Mouse (Mus musculus): ENCODE measurements around the gene Erich4.

DNA sequence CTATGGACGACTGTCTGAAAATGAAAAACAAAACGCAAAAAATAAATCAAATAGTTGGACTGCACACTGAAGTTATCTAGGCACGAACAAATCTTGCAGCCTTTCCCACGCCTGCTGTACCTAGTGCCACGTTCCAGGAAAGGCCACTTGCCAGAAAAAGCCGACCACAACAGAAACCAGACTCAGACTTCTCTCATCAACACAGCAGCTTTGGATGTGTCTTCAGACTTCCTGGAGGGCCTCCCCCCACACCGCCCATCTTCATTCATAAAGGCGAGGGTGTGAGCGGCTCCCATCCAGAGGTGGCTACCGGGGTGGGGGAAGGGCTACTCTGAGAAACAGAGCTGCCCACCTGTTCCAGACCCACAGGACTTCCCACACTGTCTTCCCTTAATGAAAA is 28.4 kb upstream of the Erich4 start:
- TF ChIP-seq CTCF (IDR thresholded peaks at IDR 0.05; ENCODE audit: low read depth) = no peak
- TF ChIP-seq EP300 (IDR thresholded peaks at IDR 0.05; ENCODE audit: low read depth) = no peak

All from heart, postnatal 0 days (tissue).